Mouse (Mus musculus): Measurements from ENCODE around the gene Barhl2.

DNA sequence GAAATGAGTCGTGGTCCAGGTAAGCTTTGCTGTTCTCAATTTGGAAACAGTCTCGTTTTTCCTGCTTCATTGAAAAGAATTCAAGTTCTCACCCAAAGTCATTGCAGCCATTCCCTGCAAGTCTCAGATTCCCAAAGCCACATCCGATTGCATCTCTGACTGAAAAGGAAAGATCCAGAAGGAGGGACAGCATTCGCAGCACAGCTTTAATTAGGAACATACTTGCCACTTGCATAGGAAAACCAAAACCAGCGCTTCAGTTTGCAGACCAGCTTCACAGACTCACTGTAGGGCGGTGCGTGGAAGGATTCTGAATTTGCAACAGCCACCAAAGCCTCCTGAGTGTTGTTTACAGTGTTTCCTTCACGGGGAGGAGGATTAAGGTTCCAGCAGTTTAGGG is 33.8 kb upstream of the Barhl2 start:
- no peak for TF ChIP-seq MYOD1 (IDR thresholded peaks at IDR 0.05; ENCODE audit: control insufficient read depth in 1 of 3, insufficient read length in 2 of 3, low read depth in 2 of 3)
- TF ChIP-seq POLR2A (IDR thresholded peaks at IDR 0.05; ENCODE audit: insufficient read length, low read depth), result no peak

Measured in myocyte (in vitro differentiated cells).